In the genomic region with DNA sequence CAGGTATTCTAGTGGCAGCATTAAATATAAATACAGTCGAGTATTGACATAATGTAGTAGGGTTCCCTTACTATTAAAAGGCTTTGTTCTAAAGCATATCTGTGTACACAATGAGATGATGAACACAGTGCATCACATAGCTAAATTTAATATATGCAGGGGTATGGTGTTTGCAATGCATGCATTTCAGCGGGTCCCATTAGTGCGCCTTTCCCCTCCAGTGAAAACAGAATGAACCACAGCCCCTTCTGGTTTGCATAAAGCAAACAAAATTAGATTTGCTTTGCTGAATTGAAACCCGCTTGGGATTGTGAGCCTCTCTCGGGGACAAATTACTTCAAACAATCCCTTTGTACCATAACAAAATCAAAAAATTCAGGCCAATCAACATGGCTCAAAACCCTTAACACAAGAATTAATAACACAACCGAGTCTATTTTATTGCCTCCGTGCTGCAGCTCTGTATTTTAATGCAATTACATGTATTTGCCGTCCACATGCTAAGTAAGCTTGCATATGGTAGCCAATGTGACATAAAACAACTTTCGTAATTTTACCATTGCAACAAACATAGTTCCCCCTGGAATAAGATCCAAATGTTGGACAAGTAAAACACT, we compare ENCODE assay signal across 19 mouse cellular contexts.
DNase-seq lines count a peak whose midpoint lies in the region; ATAC-seq and TF ChIP-seq lines count a peak whose summit lies in the region.
"Had no signal": no experiment of that assay in that cellular context is flagged by ENCODE, and none has a peak within 500 bp of the region (broad histone marks: within the 10 kb centered on the region; RNA-seq: fewer than 3 reads in every experiment).

No protein-coding gene starts in this region.

- H3K4me2 ChIP-seq in hindbrain, embryonic 12.5 days (replicated peaks) = 0 out of 2 replicates have a peak overlapping the region, but pooled peaks have one; percentile 6
- no peak overlapping the region for H3K4me2 ChIP-seq in hindbrain, postnatal 0 days (ENCODE audit: low read depth, low read length)
- H3K4me2 ChIP-seq in hindbrain, embryonic 14.5 days (replicated peaks) = peak overlapping the region; percentile 17; the same call in 1 of the 2 replicates
- peak overlapping the region; percentile 17; the same call in 1 of the 2 replicates for H3K4me2 ChIP-seq in midbrain, embryonic 14.5 days (ENCODE audit: low read length)
- H3K4me2 ChIP-seq in neural tube, embryonic 15.5 days = 0 out of 2 replicates have a peak overlapping the region, but pooled peaks have one; percentile 13
- H3K4me2 ChIP-seq: heart, embryonic 13.5 days; lung, embryonic 15.5 days had no signal

- no peaks in the 10 kb centered on the region for H3K27me3 ChIP-seq in hindbrain, embryonic 12.5 days
- no peaks in the 10 kb centered on the region for H3K27me3 ChIP-seq in hindbrain, postnatal 0 days (ENCODE audit: insufficient read depth, low read length)
- H3K27me3 ChIP-seq in hindbrain, embryonic 14.5 days (ENCODE audit: control insufficient read depth, insufficient read depth, low read length) = no peaks in the 10 kb centered on the region
- no peaks in the 10 kb centered on the region for H3K27me3 ChIP-seq in midbrain, embryonic 14.5 days (ENCODE audit: control insufficient read depth, insufficient read depth, low read length)
- H3K27me3 ChIP-seq in neural tube, embryonic 15.5 days (replicated peaks) = no peaks in the 10 kb centered on the region
- H3K27me3 ChIP-seq: heart, embryonic 13.5 days; lung, embryonic 15.5 days had no signal

- 53% methylated on average over 9 of the region's 9 CpGs for WGBS in hindbrain, embryonic 12.5 days
- 47% methylated on average over 9 of the region's 9 CpGs for whole genome bisulfite sequencing in hindbrain, postnatal 0 days
- WGBS in hindbrain, embryonic 14.5 days = 41% methylated on average over 9 of the region's 9 CpGs
- WGBS in midbrain, embryonic 14.5 days = 32% methylated on average over 9 of the region's 9 CpGs
- WGBS in neural tube, embryonic 15.5 days = 40% methylated on average over 9 of the region's 9 CpGs

- TF ChIP-seq CTCF in hindbrain, postnatal 0 days (IDR thresholded peaks at IDR 0.05; ENCODE audit: low read depth) = no peak

- no peak overlapping the region for H3K9ac ChIP-seq in hindbrain, embryonic 12.5 days
- H3K9ac ChIP-seq in hindbrain, postnatal 0 days (replicated peaks; ENCODE audit: low read length) = no peak overlapping the region
- no peak overlapping the region for H3K9ac ChIP-seq in hindbrain, embryonic 14.5 days
- H3K9ac ChIP-seq in midbrain, embryonic 14.5 days (replicated peaks; ENCODE audit: low read length) = no peak overlapping the region
- no peak overlapping the region for H3K9ac ChIP-seq in neural tube, embryonic 15.5 days (replicated peaks)
- H3K9ac ChIP-seq: heart, embryonic 13.5 days; liver, embryonic 14.5 days; lung, embryonic 15.5 days had no signal

- no peak overlapping the region for H3K4me3 ChIP-seq in hindbrain, embryonic 12.5 days
- no peak overlapping the region for H3K4me3 ChIP-seq in hindbrain, postnatal 0 days (ENCODE audit: low read length)
- H3K4me3 ChIP-seq in hindbrain, embryonic 14.5 days (replicated peaks; ENCODE audit: low read length) = no peak overlapping the region
- H3K4me3 ChIP-seq in midbrain, embryonic 14.5 days (replicated peaks; ENCODE audit: low read depth, low read length) = no peak overlapping the region
- H3K4me3 ChIP-seq in neural tube, embryonic 15.5 days (replicated peaks) = no peak overlapping the region
- H3K4me3 ChIP-seq: heart, embryonic 13.5 days; lung, embryonic 15.5 days had no signal

- ATAC-seq in hindbrain, embryonic 12.5 days (ENCODE audit: low FRiP score) = peak; percentile 96
- no peak for ATAC-seq in hindbrain, postnatal 0 days
- peak; percentile 82 for ATAC-seq in hindbrain, embryonic 14.5 days (ENCODE audit: low FRiP score)
- ATAC-seq in midbrain, embryonic 14.5 days (ENCODE audit: low FRiP score, low TSS enrichment) = peak; percentile 84
- peak; percentile 63 for ATAC-seq in neural tube, embryonic 15.5 days (ENCODE audit: low FRiP score)

- H3K4me1 ChIP-seq in hindbrain, embryonic 12.5 days = no peaks in the 10 kb centered on the region
- H3K4me1 ChIP-seq in hindbrain, postnatal 0 days (ENCODE audit: insufficient read depth, low read length) = no peaks in the 10 kb centered on the region
- no peaks in the 10 kb centered on the region; the same call in 1 of the 2 replicates for H3K4me1 ChIP-seq in hindbrain, embryonic 14.5 days (replicated peaks; ENCODE audit: control insufficient read depth, insufficient read depth, low read length)
- H3K4me1 ChIP-seq in midbrain, embryonic 14.5 days (ENCODE audit: control insufficient read depth, insufficient read depth, low read length) = 0 out of 2 replicates have a peak, but pooled peaks cover 4% of the 10 kb centered on the region
- H3K4me1 ChIP-seq in neural tube, embryonic 15.5 days = 0 out of 2 replicates have a peak, but pooled peaks cover 2% of the 10 kb centered on the region
- H3K4me1 ChIP-seq: heart, embryonic 13.5 days; lung, embryonic 15.5 days had no signal

- H3K9me3 ChIP-seq in hindbrain, embryonic 12.5 days (replicated peaks) = no peaks in the 10 kb centered on the region
- H3K9me3 ChIP-seq in hindbrain, postnatal 0 days (ENCODE audit: low read length) = no peaks in the 10 kb centered on the region
- H3K9me3 ChIP-seq in hindbrain, embryonic 14.5 days (ENCODE audit: control insufficient read depth, low read length) = no peaks in the 10 kb centered on the region
- no peaks in the 10 kb centered on the region for H3K9me3 ChIP-seq in midbrain, embryonic 14.5 days (ENCODE audit: control insufficient read depth, low read length)
- no peaks in the 10 kb centered on the region for H3K9me3 ChIP-seq in neural tube, embryonic 15.5 days (replicated peaks)
- H3K9me3 ChIP-seq: heart, embryonic 13.5 days; lung, embryonic 15.5 days had no signal

- no peaks in the 10 kb centered on the region for H3K36me3 ChIP-seq in hindbrain, embryonic 12.5 days
- no peaks in the 10 kb centered on the region for H3K36me3 ChIP-seq in hindbrain, postnatal 0 days (ENCODE audit: insufficient read depth, low read length)
- no peaks in the 10 kb centered on the region for H3K36me3 ChIP-seq in hindbrain, embryonic 14.5 days (replicated peaks; ENCODE audit: control insufficient read depth, insufficient read depth)
- H3K36me3 ChIP-seq in midbrain, embryonic 14.5 days (ENCODE audit: control insufficient read depth, insufficient read depth, low read length) = no peaks in the 10 kb centered on the region
- H3K36me3 ChIP-seq in neural tube, embryonic 15.5 days = no peaks in the 10 kb centered on the region
- H3K36me3 ChIP-seq: heart, embryonic 13.5 days; lung, embryonic 15.5 days had no signal

- H3K27ac ChIP-seq in hindbrain, embryonic 12.5 days = peak overlapping the region; percentile 40
- no peak overlapping the region for H3K27ac ChIP-seq in hindbrain, postnatal 0 days
- H3K27ac ChIP-seq in hindbrain, embryonic 14.5 days = peak overlapping the region; percentile 32; the same call in 1 of the 2 replicates
- peak overlapping the region; percentile 58 for H3K27ac ChIP-seq in midbrain, embryonic 14.5 days (replicated peaks; ENCODE audit: low read depth, low read length)
- no peak overlapping the region for H3K27ac ChIP-seq in neural tube, embryonic 15.5 days (replicated peaks)
- H3K27ac ChIP-seq: heart, embryonic 13.5 days; liver, embryonic 14.5 days; lung, embryonic 15.5 days had no signal

- DNase-seq in hindbrain, postnatal 0 days (ENCODE audit: low spot score) = no peak
- peak; percentile 26 for DNase-seq in hindbrain, embryonic 14.5 days (ENCODE audit: low spot score)
- peak; percentile 72 for DNase-seq in midbrain, embryonic 14.5 days
- no peak for DNase-seq in kidney, postnatal 36 days
- no peak for DNase-seq in left cerebral cortex, adult 8-10 months (ENCODE audit: low spot score in 2 of 2)
- DNase-seq: adrenal gland, adult 8-10 months; cerebellum, postnatal 10 days; embryo, embryonic 11 days; gastrocnemius, postnatal 10 days; heart, adult 11 months; lung, postnatal 4 days; right cerebral cortex, postnatal 14 days; spleen, adult 18-20 months; thymus, postnatal 25 days had no signal

Comparison
In these comparisons a context has a peak if more than half of its experiments do, and no peak if none do; other contexts are left out.
1. H3K27ac ChIP-seq: peak in hindbrain, embryonic 12.5 days (single experiment), hindbrain, embryonic 14.5 days (single experiment) and midbrain, embryonic 14.5 days (single experiment); none in hindbrain, postnatal 0 days (single experiment) and neural tube, embryonic 15.5 days (single experiment).
2. DNase-seq: peak in hindbrain, embryonic 14.5 days (single experiment) and midbrain, embryonic 14.5 days (single experiment); none in hindbrain, postnatal 0 days (single experiment), kidney, postnatal 36 days (0 of 2) and left cerebral cortex, adult 8-10 months (0 of 2).